Mouse (Mus musculus): ENCODE data around the gene Olfr1183. TPM values are rescaled to one million over a fixed set of nuclear protein-coding genes. Genes with fewer than 3 reads are reported as not detected.

Gene Olfr1183
- polyA plus RNA-seq, 1 experiment from 2014 or later, result not detected

GRCm38 (mm10) chr2:88493020-88493419 lies 38.4 kb downstream of the Olfr1183 start, which contains the start of gene Olfr1185-ps1:
Gene Olfr1185-ps1 (plus strand): TSS chr2:88493320.
- Histone ChIP-seq H3K4me3 (ENCODE audit: low read depth, low read length) (no peak within 1 kb of the TSS), H3K27me3 (replicated peaks; ENCODE audit: control insufficient read depth, insufficient read depth, low read length) (no peaks in the 10 kb centered on the region), H3K9me3 (ENCODE audit: control insufficient read depth) (no peaks in the 10 kb centered on the region), H3K4me2 (replicated peaks; ENCODE audit: low read depth) (no peak within 1 kb of the TSS), H3K27ac (ENCODE audit: low read depth, low read length) (no peak within 1 kb of the TSS), H3K36me3 (ENCODE audit: control insufficient read depth, insufficient read depth) (no peaks in the 10 kb centered on the region), H3K9ac (ENCODE audit: low read depth, low read length) (no peak within 1 kb of the TSS), H3K4me1 (replicated peaks; ENCODE audit: control insufficient read depth, insufficient read depth, low read length) (no peaks in the 10 kb centered on the region)
- WGBS, result 66% methylated on average over 2 of the region's 2 CpGs
- no peak for ATAC-seq
- no peak for TF ChIP-seq CTCF (IDR thresholded peaks at IDR 0.05; ENCODE audit: low read depth)

GRCm38 (mm10) chr2:88518251-88518650 lies 63.6 kb downstream of the Olfr1183 start, which contains the start of gene Olfr1186:
Gene Olfr1186 (plus strand): TSS chr2:88518551.
- Histone ChIP-seq H3K36me3 (ENCODE audit: control insufficient read depth, insufficient read depth) (no peaks in the 10 kb centered on the region), H3K9ac (ENCODE audit: low read depth, low read length) (no peak within 1 kb of the TSS), H3K9me3 (ENCODE audit: control insufficient read depth) (no peaks in the 10 kb centered on the region), H3K4me1 (replicated peaks; ENCODE audit: control insufficient read depth, insufficient read depth, low read length) (no peaks in the 10 kb centered on the region), H3K4me2 (replicated peaks; ENCODE audit: low read depth) (no peak within 1 kb of the TSS), H3K27me3 (replicated peaks; ENCODE audit: control insufficient read depth, insufficient read depth, low read length) (no peaks in the 10 kb centered on the region), H3K27ac (ENCODE audit: low read depth, low read length) (no peak within 1 kb of the TSS), H3K4me3 (ENCODE audit: low read depth, low read length) (no peak within 1 kb of the TSS)
- WGBS, result 80% methylated on average over 2 of the region's 2 CpGs
- ATAC-seq, result no peak
- no peak for TF ChIP-seq CTCF (IDR thresholded peaks at IDR 0.05; ENCODE audit: low read depth)

Other genes with a start within 250 kb of the Olfr1183 start
- not detected in 2 replicates for gene Olfr1170, start 226.5 kb upstream of the Olfr1183 start, polyA plus RNA-seq (2015; fragmentation: Nextera tagmentation; extraction: Ambion mirVana)
- gene Olfr1173, start 175.0 kb upstream of the Olfr1183 start, polyA plus RNA-seq (2015; fragmentation: Nextera tagmentation; extraction: Ambion mirVana), result 0.03 TPM in 1 of 2 replicates, not detected in the other
- gene Olfr1174-ps, start 139.7 kb upstream of the Olfr1183 start, polyA plus RNA-seq (2015; fragmentation: Nextera tagmentation; extraction: Ambion mirVana), result not detected in 2 replicates
- not detected in 2 replicates for gene Olfr1175-ps, start 127.7 kb upstream of the Olfr1183 start, polyA plus RNA-seq (2015; fragmentation: Nextera tagmentation; extraction: Ambion mirVana)
- not detected in 2 replicates for gene Olfr1176, start 118.1 kb upstream of the Olfr1183 start, polyA plus RNA-seq (2015; fragmentation: Nextera tagmentation; extraction: Ambion mirVana)
- not detected in 2 replicates for gene Olfr1177-ps, start 108.4 kb upstream of the Olfr1183 start, polyA plus RNA-seq (2015; fragmentation: Nextera tagmentation; extraction: Ambion mirVana)
- gene Olfr1178, start 67.8 kb upstream of the Olfr1183 start, polyA plus RNA-seq (2015; fragmentation: Nextera tagmentation; extraction: Ambion mirVana), result not detected in 2 replicates
- gene Olfr1179, start 48.4 kb upstream of the Olfr1183 start, polyA plus RNA-seq (2015; fragmentation: Nextera tagmentation; extraction: Ambion mirVana), result not detected in 2 replicates
- not detected in 2 replicates for gene Olfr1180, start 35.7 kb upstream of the Olfr1183 start, polyA plus RNA-seq (2015; fragmentation: Nextera tagmentation; extraction: Ambion mirVana)
- not detected in 2 replicates for gene Olfr1181, start 28.7 kb upstream of the Olfr1183 start, polyA plus RNA-seq (2015; fragmentation: Nextera tagmentation; extraction: Ambion mirVana)
- gene Gm13757, start 5.7 kb upstream of the Olfr1183 start, polyA plus RNA-seq (2015; fragmentation: Nextera tagmentation; extraction: Ambion mirVana), result not detected in 2 replicates
- not detected in 2 replicates for gene Olfr1184, start 28.7 kb downstream of the Olfr1183 start, polyA plus RNA-seq (2015; fragmentation: Nextera tagmentation; extraction: Ambion mirVana)
- gene Olfr1185-ps1, start 38.5 kb downstream of the Olfr1183 start, polyA plus RNA-seq (2015; fragmentation: Nextera tagmentation; extraction: Ambion mirVana), result not detected in 2 replicates
- not detected in 2 replicates for gene Olfr1186, start 63.7 kb downstream of the Olfr1183 start, polyA plus RNA-seq (2015; fragmentation: Nextera tagmentation; extraction: Ambion mirVana)
- gene Olfr1188, start 102.1 kb downstream of the Olfr1183 start, polyA plus RNA-seq (2015; fragmentation: Nextera tagmentation; extraction: Ambion mirVana), result not detected in 2 replicates
- not detected in 2 replicates for gene Olfr1189, start 131.6 kb downstream of the Olfr1183 start, polyA plus RNA-seq (2015; fragmentation: Nextera tagmentation; extraction: Ambion mirVana)
- gene Olfr1191-ps1, start 185.7 kb downstream of the Olfr1183 start, polyA plus RNA-seq (2015; fragmentation: Nextera tagmentation; extraction: Ambion mirVana), result not detected in 2 replicates
- gene Olfr1192-ps1, start 193.6 kb downstream of the Olfr1183 start, polyA plus RNA-seq (2015; fragmentation: Nextera tagmentation; extraction: Ambion mirVana), result not detected in 2 replicates
- not detected in 2 replicates for gene Olfr1193, start 220.8 kb downstream of the Olfr1183 start, polyA plus RNA-seq (2015; fragmentation: Nextera tagmentation; extraction: Ambion mirVana)
- gene Olfr1195, start 234.3 kb downstream of the Olfr1183 start, polyA plus RNA-seq (2015; fragmentation: Nextera tagmentation; extraction: Ambion mirVana), result not detected in 2 replicates
- not detected in 2 replicates for gene Olfr1196, start 249.7 kb downstream of the Olfr1183 start, polyA plus RNA-seq (2015; fragmentation: Nextera tagmentation; extraction: Ambion mirVana)

Data from intestine, postnatal 0 days (tissue).